Mouse (Mus musculus) heart, adult 2 months (tissue): ENCODE measurements around the gene Timm8a1. TPM values are rescaled to one million over a fixed set of nuclear protein-coding genes. Genes with fewer than 3 reads are reported as not detected.

Experiments used
- DNase-seq, 2 experiments: peaks; one replicate each; pipeline ENCODE4 v3.0.0; 2021
- H3K27ac ChIP-seq: fragments of 200-600 bp; 2 replicates; pipeline ENCODE4 v1.8.1; 2022
- H3K27me3 ChIP-seq: fragments of 200-500 bp; 2 replicates; pipeline ENCODE4 v1.6.1; 2012; ENCODE audit warnings: mild to moderate bottlenecking, low read length, inconsistent platforms, mixed read lengths; ENCODE audit not compliant: control insufficient read depth, insufficient read depth
- H3K36me3 ChIP-seq: fragments of 200-500 bp; 2 replicates; pipeline ENCODE4 v1.6.1; 2012; ENCODE audit warnings: low read length, inconsistent platforms; ENCODE audit not compliant: control insufficient read depth, insufficient read depth
- H3K4me1 ChIP-seq: fragments of 200-500 bp; 2 replicates; pipeline ENCODE4 v1.6.1; 2011; ENCODE audit warnings: low read length; ENCODE audit not compliant: control insufficient read depth, insufficient read depth
- H3K4me3 ChIP-seq: fragments of 200-600 bp; 2 replicates; pipeline ENCODE4 v1.8.1; 2022
- H3K79me2 ChIP-seq: fragments of 200-500 bp; replicated peaks from 2 replicates; pipeline ENCODE4 v1.6.1; 2012; ENCODE audit warnings: mild to moderate bottlenecking, inconsistent platforms, low read length, moderate library complexity, mixed read lengths; ENCODE audit not compliant: control insufficient read depth, insufficient read depth
- H3K9ac ChIP-seq: fragments of 200-500 bp; 2 replicates; pipeline ENCODE4 v1.6.1; 2012; ENCODE audit warnings: low read depth, mild to moderate bottlenecking, control low read depth, inconsistent platforms, low read length, mixed read lengths
- CTCF ChIP-seq: fragments of 200-600 bp; IDR thresholded peaks from 2 replicates; pipeline ENCODE4 v1.8.1; 2022; ENCODE audit warnings: antibody characterized with exemption, mild to moderate bottlenecking, moderate library complexity
- EP300 ChIP-seq: fragments of 200-500 bp; IDR thresholded peaks from 2 replicates; pipeline ENCODE4 v1.6.1; 2011; ENCODE audit warnings: low read depth, low read length, control low read depth; ENCODE audit not compliant: insufficient read depth
- POLR2A ChIP-seq: fragments of 200-500 bp; IDR thresholded peaks from 2 replicates; pipeline ENCODE4 v1.6.1; 2011; ENCODE audit warnings: mild to moderate bottlenecking, low read depth, low read length, control low read depth; ENCODE audit not compliant: insufficient read depth
- WGBS: fragments of 180-500 bp; shearing (Covaris S2); methylation state at CpG from one replicate; pipeline ENCODE4 v1.1.7; 2018; 5-methylcytosine and 5-hydroxymethylcytosine counted together
- intact Hi-C: fragments of 180-260 bp; cut with DNase I; formaldehyde crosslinking; loops from one replicate; pipeline ENCODE4 v1.15.1; 2025
- polyA plus RNA-seq: library from polyadenylated mRNA; depleted of rRNA; stranded (reverse); fragments of >200 nt; gene quantifications from 2 replicates; pipeline ENCODE4 v1.2.3, GENCODE M21; 2012; rRNA removed
- total RNA-seq, 2 experiments: library from RNA; stranded (reverse); gene quantifications; 2 replicates each; pipeline ENCODE4 v1.2.3; 2021

The Timm8a1 gene
- total and polyA plus RNA-seq, 3 experiments, result 2.5 to 25.1 (median 25.0) TPM

DNA sequence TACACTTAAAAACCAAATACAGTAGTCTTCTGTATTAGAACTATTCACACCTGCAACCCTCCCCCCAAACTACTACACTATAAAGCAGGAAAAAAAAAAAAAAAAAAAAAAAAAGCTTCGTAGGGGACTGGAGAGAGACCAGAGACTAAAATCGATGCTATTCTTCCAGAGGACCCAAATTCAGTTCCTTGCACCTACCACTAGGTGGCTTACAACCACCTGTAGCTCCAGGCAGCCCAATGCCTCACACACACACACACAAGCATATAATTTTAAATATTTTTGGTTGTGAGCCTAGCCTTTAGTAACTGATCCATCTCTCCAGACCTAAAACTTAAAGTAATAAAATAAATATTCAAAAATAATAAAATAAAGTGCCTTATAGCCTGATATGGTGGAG, 32.2 kb downstream of the Timm8a1 start:
- Histone ChIP-seq H3K4me1 (no peaks in the 10 kb centered on the region), H3K36me3 (no peaks in the 10 kb centered on the region), H3K9ac (no peak overlapping the region), H3K27ac (no peak overlapping the region), H3K27me3 (no peaks in the 10 kb centered on the region), H3K4me3 (no peak overlapping the region), H3K79me2 (no peaks in the 10 kb centered on the region)
- no peak for DNase-seq
- TF ChIP-seq CTCF, result peak; percentile 74
- TF ChIP-seq EP300, result no peak
- intact Hi-C loops, result no loop called here
- WGBS, result 24% methylated on average over 2 of the region's 2 CpGs

DNA sequence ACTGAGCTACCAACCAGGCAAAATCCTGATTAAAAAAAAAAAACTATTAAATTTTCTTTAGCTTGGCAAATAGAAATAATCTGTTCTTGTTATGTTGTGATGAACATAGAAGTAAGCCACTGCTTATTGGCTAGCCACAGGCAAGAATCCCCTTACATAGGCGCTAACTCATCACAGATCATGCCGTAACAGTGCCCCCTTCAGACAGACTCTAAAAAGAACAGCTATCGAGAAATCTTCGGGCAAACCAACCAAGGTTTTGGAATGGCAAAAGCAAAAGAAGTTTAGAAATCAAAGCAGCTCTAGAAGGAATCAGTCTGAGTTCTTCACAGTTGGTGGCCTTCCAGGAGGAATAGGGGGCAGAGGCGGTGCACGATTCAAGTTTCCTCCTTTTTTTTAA, 33.7 kb downstream of the Timm8a1 start:
- intact Hi-C loops, result no loop called here
- H3K27me3 ChIP-seq, result no peaks in the 10 kb centered on the region
- H3K9ac ChIP-seq, result no peak overlapping the region
- 74% methylated on average over 6 of the region's 6 CpGs for WGBS
- H3K79me2 ChIP-seq, result no peaks in the 10 kb centered on the region
- no peak for DNase-seq
- H3K36me3 ChIP-seq, result no peaks in the 10 kb centered on the region
- H3K4me1 ChIP-seq, result no peaks in the 10 kb centered on the region
- H3K4me3 ChIP-seq, result no peak overlapping the region
- TF ChIP-seq EP300, result no peak
- H3K27ac ChIP-seq, result no peak overlapping the region

DNA sequence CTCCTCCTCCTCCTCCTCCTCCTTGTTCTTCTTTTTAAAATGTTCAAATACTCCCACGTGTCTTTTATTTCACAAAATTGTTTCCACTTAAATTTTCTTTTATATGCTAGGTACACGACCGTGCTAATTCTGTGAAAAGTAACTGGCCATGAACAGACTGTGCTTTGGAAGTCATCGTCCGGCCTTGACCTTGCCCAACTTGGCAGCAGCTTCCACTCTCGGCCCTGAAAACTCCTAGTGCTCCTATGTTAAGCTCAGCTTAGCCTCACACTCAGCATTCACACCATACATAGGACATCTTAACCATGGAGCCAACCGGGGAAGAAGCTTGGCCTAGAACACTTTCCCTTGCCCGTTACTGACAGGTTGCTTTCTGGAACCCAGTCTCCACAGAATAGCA, 41.0 kb downstream of the Timm8a1 start:
- H3K27me3 ChIP-seq, result no peaks in the 10 kb centered on the region
- H3K9ac ChIP-seq, result no peak overlapping the region
- no peak overlapping the region for H3K27ac ChIP-seq
- intact Hi-C loops, result no loop called here
- no peaks in the 10 kb centered on the region for H3K79me2 ChIP-seq
- TF ChIP-seq EP300 (no peak), CTCF (no peak), POLR2A (no peak)
- H3K4me1 ChIP-seq, result no peaks in the 10 kb centered on the region
- no peaks in the 10 kb centered on the region for H3K36me3 ChIP-seq
- H3K4me3 ChIP-seq, result no peak overlapping the region
- DNase-seq, result no peak
- 69% methylated on average over 8 of the region's 8 CpGs for WGBS

Other genes with a start within 250 kb of the Timm8a1 start
- gene Tmem35a, start 246.6 kb downstream of the Timm8a1 start, total RNA-seq, result 1 to 10 TPM; 3.4 to 3.7 TPM
- gene Tmem35a, start 246.6 kb downstream of the Timm8a1 start, polyA plus RNA-seq, result 3.9 and 5.3 TPM in 2 replicates
- gene Cenpi, start 233.8 kb downstream of the Timm8a1 start, total RNA-seq, result under 1 TPM; 0.10 to 0.48 TPM
- gene Cenpi, start 233.8 kb downstream of the Timm8a1 start, polyA plus RNA-seq, result 0.12 and 0.21 TPM in 2 replicates
- gene Drp2, start 137.3 kb downstream of the Timm8a1 start, total RNA-seq, result under 1 TPM; 0.10 to 0.36 TPM
- 0.27 and 0.50 TPM in 2 replicates for gene Drp2, start 137.3 kb downstream of the Timm8a1 start, polyA plus RNA-seq
- not detected for gene Taf7l, start 65.4 kb downstream of the Timm8a1 start, total RNA-seq
- gene Taf7l, start 65.4 kb downstream of the Timm8a1 start, polyA plus RNA-seq, result not detected in 2 replicates
- gene Btk, start 41.7 kb upstream of the Timm8a1 start, total RNA-seq, result under 1 TPM; 0.94 to 0.98 TPM
- 0.56 and 0.80 TPM in 2 replicates for gene Btk, start 41.7 kb upstream of the Timm8a1 start, polyA plus RNA-seq
- 100 to 1,000 TPM in 1 of 2 experiments, 10 to 100 TPM in 1; 95.2 to 110 TPM for gene Rpl36a, start 43.8 kb upstream of the Timm8a1 start, total RNA-seq
- 96.5 and 124 TPM in 2 replicates for gene Rpl36a, start 43.8 kb upstream of the Timm8a1 start, polyA plus RNA-seq
- gene Gla, start 59.3 kb upstream of the Timm8a1 start, total RNA-seq, result 1 to 10 TPM; 1.7 TPM
- 0.84 and 1.6 TPM in 2 replicates for gene Gla, start 59.3 kb upstream of the Timm8a1 start, polyA plus RNA-seq
- 10 to 100 TPM; 63.7 to 74.4 TPM for gene Hnrnph2, start 59.3 kb upstream of the Timm8a1 start, total RNA-seq
- 14.4 and 34.6 TPM in 2 replicates for gene Hnrnph2, start 59.3 kb upstream of the Timm8a1 start, polyA plus RNA-seq
- 1 to 10 TPM; 8.1 to 9.2 TPM for gene Armcx4, start 144.7 kb upstream of the Timm8a1 start, total RNA-seq
- 1.0 and 1.8 TPM in 2 replicates for gene Armcx4, start 144.7 kb upstream of the Timm8a1 start, polyA plus RNA-seq
- gene Armcx1, start 176.1 kb upstream of the Timm8a1 start, total RNA-seq, result 1 to 10 TPM; 4.2 to 4.5 TPM
- gene Armcx1, start 176.1 kb upstream of the Timm8a1 start, polyA plus RNA-seq, result 2.1 and 3.9 TPM in 2 replicates
- gene Armcx6, start 209.6 kb upstream of the Timm8a1 start, total RNA-seq, result 1 to 10 TPM in 1 of 2 experiments, under 1 TPM in 1; 0.84 to 1.1 TPM
- 0.50 and 0.61 TPM in 2 replicates for gene Armcx6, start 209.6 kb upstream of the Timm8a1 start, polyA plus RNA-seq
- 10 to 100 TPM; 16.6 to 17.1 TPM for gene Armcx3, start 214.7 kb upstream of the Timm8a1 start, total RNA-seq
- 6.8 and 11.1 TPM in 2 replicates for gene Armcx3, start 214.7 kb upstream of the Timm8a1 start, polyA plus RNA-seq